Mouse (Mus musculus): ENCODE measurements around the gene Kmt2d.
A peak's percentile ranks its signal among the peaks of the same experiment; 100 is the strongest.

Kmt2d gene

GRCm38 (mm10) chr15:98887526-98887925 lies 16.5 kb upstream of the Kmt2d start:
- DNase-seq (ENCODE audit: low spot score in 2 of 2): no peak

GRCm38 (mm10) chr15:98886667-98887387 lies 15.8 kb upstream of the Kmt2d start:
- DNase-seq (ENCODE audit: low spot score in 2 of 2): no peak

- no peak for DNase-seq (ENCODE audit: low spot score in 2 of 2)
These were observed 13.1 kb upstream of the Kmt2d start for GRCm38 (mm10) chr15:98884106-98884505.

GRCm38 (mm10) chr15:98883661-98884060 lies 12.7 kb upstream of the Kmt2d start:
- no peak for DNase-seq (ENCODE audit: low spot score in 2 of 2)

GRCm38 (mm10) chr15:98881656-98882008 lies 10.6 kb upstream of the Kmt2d start:
- no peak for DNase-seq (ENCODE audit: low spot score in 2 of 2)

GRCm38 (mm10) chr15:98880978-98881655 lies 10.1 kb upstream of the Kmt2d start:
- peak; percentile 93 to 96 for DNase-seq (ENCODE audit: low spot score in 2 of 2)

- DNase-seq (ENCODE audit: low spot score in 2 of 2): peak; percentile 59 to 63
These were observed 6.3 kb upstream of the Kmt2d start for GRCm38 (mm10) chr15:98877331-98877730.

- DNase-seq (ENCODE audit: low spot score in 2 of 2): peak; percentile 96
These were observed 1.2 kb upstream of the Kmt2d start for GRCm38 (mm10) chr15:98871916-98872888.

GRCm38 (mm10) chr15:98870179-98871069 lies 580 bp downstream of the Kmt2d start:
- DNase-seq (ENCODE audit: low spot score in 2 of 2): peak; percentile 58 to 60

- no peak for DNase-seq (ENCODE audit: low spot score in 2 of 2)
These were observed 1.4 kb downstream of the Kmt2d start for GRCm38 (mm10) chr15:98869342-98870178.

- DNase-seq (ENCODE audit: low spot score in 2 of 2): no peak
These were observed 2.5 kb downstream of the Kmt2d start for GRCm38 (mm10) chr15:98868346-98869063.

GRCm38 (mm10) chr15:98867321-98867720 lies 3.7 kb downstream of the Kmt2d start:
- peak; percentile 70 to 81 for DNase-seq (ENCODE audit: low spot score in 2 of 2)

GRCm38 (mm10) chr15:98866501-98866900 lies 4.5 kb downstream of the Kmt2d start:
- DNase-seq (ENCODE audit: low spot score in 2 of 2): no peak

GRCm38 (mm10) chr15:98865771-98866170 lies 5.2 kb downstream of the Kmt2d start:
- no peak for DNase-seq (ENCODE audit: low spot score in 2 of 2)

- no peak for DNase-seq (ENCODE audit: low spot score in 2 of 2)
These were observed 6.1 kb downstream of the Kmt2d start for GRCm38 (mm10) chr15:98864951-98865350.

- DNase-seq (ENCODE audit: low spot score in 2 of 2): no peak
These were observed 7.5 kb downstream of the Kmt2d start for GRCm38 (mm10) chr15:98863451-98863958.

- no peak for DNase-seq (ENCODE audit: low spot score in 2 of 2)
These were observed 9.1 kb downstream of the Kmt2d start for GRCm38 (mm10) chr15:98861701-98862410.

GRCm38 (mm10) chr15:98860921-98861320 lies 10.1 kb downstream of the Kmt2d start:
- no peak for DNase-seq (ENCODE audit: low spot score in 2 of 2)

Data from right cerebral cortex, postnatal 10 days (tissue).